Mouse (Mus musculus): ENCODE results near the gene Zfp488. TPM values are rescaled to one million over a fixed set of nuclear protein-coding genes. Genes with fewer than 3 reads are reported as not detected.

Zfp488 gene
- polyA plus RNA-seq, 1 experiment from 2014 or later, result not detected

DNA sequence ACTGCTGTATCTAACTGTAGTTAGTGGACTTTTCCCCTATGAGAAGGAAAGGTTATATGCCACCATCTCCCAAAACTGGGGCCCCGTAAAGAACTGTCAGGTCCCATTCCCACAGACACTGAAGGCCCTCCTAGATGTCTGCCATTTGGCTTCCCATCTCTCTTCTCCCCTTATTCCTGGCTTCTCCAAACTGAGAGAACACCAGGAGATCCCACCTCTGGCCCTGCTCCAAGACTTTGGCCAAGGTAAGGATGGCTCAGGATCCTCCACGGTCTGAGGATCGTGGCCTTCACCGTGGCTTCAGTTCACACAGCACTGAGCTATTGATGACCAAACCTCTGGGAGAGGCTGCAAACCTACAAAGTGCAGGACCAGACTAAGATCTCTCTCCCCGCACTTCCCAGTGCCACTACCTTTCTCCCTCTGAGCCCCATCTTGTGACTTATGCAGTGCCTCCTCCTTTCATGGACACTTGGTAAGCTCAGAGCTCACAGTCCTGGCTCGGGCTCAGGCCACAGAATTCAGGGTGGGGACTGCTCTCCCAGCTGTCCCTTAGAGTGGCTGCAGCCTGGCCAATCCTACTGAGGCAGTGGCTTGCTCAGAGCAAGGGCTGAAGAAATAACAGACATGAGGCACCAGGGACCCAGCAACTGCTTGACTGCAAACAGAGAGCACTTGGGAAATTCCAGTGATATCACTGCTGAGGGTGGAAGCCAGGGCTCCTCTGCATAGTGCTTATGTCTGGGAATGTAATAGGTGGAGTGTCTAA is 15.1 kb upstream of the Zfp488 start:
- peak; percentile 45 for ATAC-seq (replicated peaks; ENCODE audit: extremely low read depth, insufficient read depth, low FRiP score)
- no peaks in the 10 kb centered on the region for H3K9me3 ChIP-seq (replicated peaks; ENCODE audit: control insufficient read depth, low read length)

DNA sequence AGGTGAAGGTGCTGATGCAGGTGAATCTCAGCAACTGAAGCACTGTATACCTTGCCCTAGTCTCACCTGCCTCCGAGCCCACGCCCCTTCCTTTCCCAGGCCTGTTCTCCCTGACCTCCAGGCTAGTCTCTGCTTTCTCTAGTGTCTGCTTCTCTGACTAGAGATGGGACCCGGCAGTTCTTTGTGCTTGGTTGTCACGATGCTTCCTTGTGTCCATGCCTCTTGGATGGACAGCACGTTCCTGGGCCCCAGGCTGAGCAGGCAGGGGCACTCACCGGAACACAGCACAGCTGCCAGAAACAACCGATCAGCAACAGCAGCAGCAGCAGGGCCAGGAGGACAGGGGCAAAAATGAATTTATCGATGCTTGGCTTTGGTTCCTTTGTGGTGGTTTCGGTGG is 14.5 kb upstream of the Zfp488 start:
- Histone ChIP-seq H3K4me2 (ENCODE audit: low read depth, low read length) (no peak overlapping the region), H3K4me1 (ENCODE audit: control insufficient read depth, insufficient read depth, low read length) (0 out of 2 replicates have a peak, but pooled peaks cover 2% of the 10 kb centered on the region)
- ATAC-seq (replicated peaks; ENCODE audit: extremely low read depth, insufficient read depth, low FRiP score), result no peak

More for the DNA sequence above, 15.1 kb upstream of the Zfp488 start:
- Histone ChIP-seq H3K4me2 (ENCODE audit: low read depth, low read length) (no peak overlapping the region), H3K27ac (ENCODE audit: low read length) (no peak overlapping the region), H3K36me3 (ENCODE audit: control insufficient read depth, insufficient read depth) (no peaks in the 10 kb centered on the region), H3K9ac (ENCODE audit: low read length) (no peak overlapping the region), H3K4me1 (ENCODE audit: control insufficient read depth, insufficient read depth, low read length) (0 out of 2 replicates have a peak, but pooled peaks cover 2% of the 10 kb centered on the region), H3K27me3 (ENCODE audit: control insufficient read depth, insufficient read depth, low read length) (no peaks in the 10 kb centered on the region), H3K4me3 (ENCODE audit: low read length) (no peak overlapping the region)
- 80% methylated on average over 6 of the region's 6 CpGs for WGBS

DNA sequence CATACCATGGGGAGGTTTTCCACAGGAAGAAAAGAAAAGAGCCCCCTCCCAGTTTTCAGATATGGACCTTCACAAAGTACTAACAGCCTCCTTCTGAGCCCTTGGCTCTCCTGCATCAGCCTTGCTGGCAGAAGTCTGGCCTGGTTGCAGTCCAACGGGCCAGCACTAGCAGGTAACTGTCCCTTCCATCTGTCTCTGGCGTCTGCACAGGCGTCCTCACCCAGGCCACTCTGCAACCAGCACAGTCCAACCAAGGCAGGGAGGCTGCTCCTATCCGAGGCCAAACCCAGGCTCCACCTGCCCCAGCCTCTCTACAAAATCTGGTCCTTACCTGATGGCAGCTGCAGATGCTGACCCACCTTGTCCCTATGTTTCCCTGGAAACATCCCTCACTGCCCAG is 13.4 kb upstream of the Zfp488 start:
- H3K4me2 ChIP-seq (ENCODE audit: low read depth, low read length), result no peak overlapping the region
- H3K4me1 ChIP-seq (ENCODE audit: control insufficient read depth, insufficient read depth, low read length), result 0 out of 2 replicates have a peak, but pooled peaks cover 2% of the 10 kb centered on the region
- no peak overlapping the region for H3K9ac ChIP-seq (ENCODE audit: low read length)
- no peak for ATAC-seq (replicated peaks; ENCODE audit: extremely low read depth, insufficient read depth, low FRiP score)
- WGBS, result 60% methylated on average over 4 of the region's 4 CpGs
- no peak overlapping the region for H3K27ac ChIP-seq (ENCODE audit: low read length)
- no peaks in the 10 kb centered on the region for H3K27me3 ChIP-seq (ENCODE audit: control insufficient read depth, insufficient read depth, low read length)
- H3K9me3 ChIP-seq (replicated peaks; ENCODE audit: control insufficient read depth, low read length), result no peaks in the 10 kb centered on the region
- H3K36me3 ChIP-seq (ENCODE audit: control insufficient read depth, insufficient read depth), result no peaks in the 10 kb centered on the region
- H3K4me3 ChIP-seq (ENCODE audit: low read length), result no peak overlapping the region

More for the DNA sequence above, 14.5 kb upstream of the Zfp488 start:
- Histone ChIP-seq H3K36me3 (ENCODE audit: control insufficient read depth, insufficient read depth) (no peaks in the 10 kb centered on the region), H3K27me3 (ENCODE audit: control insufficient read depth, insufficient read depth, low read length) (no peaks in the 10 kb centered on the region), H3K27ac (ENCODE audit: low read length) (no peak overlapping the region), H3K9ac (ENCODE audit: low read length) (no peak overlapping the region), H3K9me3 (replicated peaks; ENCODE audit: control insufficient read depth, low read length) (no peaks in the 10 kb centered on the region), H3K4me3 (ENCODE audit: low read length) (no peak overlapping the region)
- 90% methylated on average over 9 of the region's 9 CpGs for WGBS

- H3K9ac ChIP-seq (ENCODE audit: low read length), result no peak overlapping the region
- no peaks in the 10 kb centered on the region for H3K27me3 ChIP-seq (ENCODE audit: control insufficient read depth, insufficient read depth, low read length)
- WGBS, result 44% methylated on average over 3 of the region's 3 CpGs
- no peak for ATAC-seq (replicated peaks; ENCODE audit: extremely low read depth, insufficient read depth, low FRiP score)
- no peak overlapping the region for H3K27ac ChIP-seq (ENCODE audit: low read length)
- H3K36me3 ChIP-seq (ENCODE audit: control insufficient read depth, insufficient read depth), result no peaks in the 10 kb centered on the region
- no peak overlapping the region for H3K4me2 ChIP-seq (ENCODE audit: low read depth, low read length)
- no peaks in the 10 kb centered on the region for H3K9me3 ChIP-seq (replicated peaks; ENCODE audit: control insufficient read depth, low read length)
- no peak overlapping the region for H3K4me3 ChIP-seq (ENCODE audit: low read length)
- H3K4me1 ChIP-seq (ENCODE audit: control insufficient read depth, insufficient read depth, low read length), result 0 out of 2 replicates have a peak, but pooled peaks cover 2% of the 10 kb centered on the region
Measured at GRCm38 (mm10) chr14:33989201-33989600, 10.6 kb upstream of the Zfp488 start.

DNA sequence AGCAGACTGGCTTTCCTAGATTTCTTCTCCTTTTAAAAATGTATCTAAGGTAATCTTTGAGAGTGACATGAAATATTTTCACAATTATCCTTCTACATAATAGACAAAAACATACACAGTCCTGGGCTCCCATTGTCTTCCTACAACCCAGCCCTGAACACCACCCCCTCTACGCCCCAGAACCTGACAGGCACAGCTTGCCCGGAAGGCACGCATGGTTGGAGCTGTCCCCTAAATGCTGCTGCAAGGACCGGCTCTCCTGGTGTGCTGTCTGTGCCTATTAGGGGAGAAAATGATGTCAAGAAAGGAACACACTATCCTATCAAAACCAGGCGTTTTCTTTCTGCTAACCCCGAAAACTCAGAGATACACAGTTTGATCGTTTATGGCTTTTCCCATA is 816 bp downstream of the Zfp488 start:
- no peak for ATAC-seq (replicated peaks; ENCODE audit: extremely low read depth, insufficient read depth, low FRiP score)
- H3K27me3 ChIP-seq (ENCODE audit: control insufficient read depth, insufficient read depth, low read length), result peaks cover 10% of the 10 kb centered on the region
- no peaks in the 10 kb centered on the region for H3K9me3 ChIP-seq (replicated peaks; ENCODE audit: control insufficient read depth, low read length)
- no peak overlapping the region for H3K27ac ChIP-seq (ENCODE audit: low read length)
- WGBS, result 41% methylated on average over 7 of the region's 7 CpGs
- H3K4me1 ChIP-seq (ENCODE audit: control insufficient read depth, insufficient read depth, low read length), result no peaks in the 10 kb centered on the region; the same call in 1 of the 2 replicates
- H3K36me3 ChIP-seq (ENCODE audit: control insufficient read depth, insufficient read depth), result no peaks in the 10 kb centered on the region
- H3K9ac ChIP-seq (ENCODE audit: low read length), result no peak overlapping the region
- H3K4me3 ChIP-seq (ENCODE audit: low read length), result no peak overlapping the region
- no peak overlapping the region for H3K4me2 ChIP-seq (ENCODE audit: low read depth, low read length)

DNA sequence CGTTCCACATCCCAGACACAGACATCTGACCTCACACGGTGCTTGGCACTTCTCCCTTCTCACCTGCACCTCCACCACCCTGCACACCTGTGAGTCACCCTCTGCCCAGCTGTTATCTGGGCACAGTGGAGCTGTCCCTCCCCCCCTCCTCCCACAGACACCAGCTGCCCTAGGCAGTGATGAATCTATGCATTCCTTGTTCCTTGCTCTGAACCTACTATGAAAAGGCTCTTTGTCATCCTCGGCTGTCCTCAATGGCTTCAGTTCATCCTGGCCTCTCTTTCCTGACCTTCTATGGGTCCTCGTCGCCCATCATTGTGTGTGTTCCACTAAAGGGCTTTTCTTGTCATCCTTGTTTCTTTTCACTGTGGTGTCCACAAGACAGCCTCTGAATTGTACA is 3.8 kb downstream of the Zfp488 start:
- WGBS, result 63% methylated on average over 5 of the region's 5 CpGs
- H3K4me2 ChIP-seq (ENCODE audit: low read depth, low read length), result no peak overlapping the region
- no peaks in the 10 kb centered on the region; the same call in 1 of the 2 replicates for H3K4me1 ChIP-seq (ENCODE audit: control insufficient read depth, insufficient read depth, low read length)
- no peak overlapping the region for H3K9ac ChIP-seq (ENCODE audit: low read length)
- peaks cover 10% of the 10 kb centered on the region for H3K27me3 ChIP-seq (ENCODE audit: control insufficient read depth, insufficient read depth, low read length)
- H3K27ac ChIP-seq (ENCODE audit: low read length), result no peak overlapping the region
- H3K4me3 ChIP-seq (ENCODE audit: low read length), result no peak overlapping the region
- no peaks in the 10 kb centered on the region for H3K9me3 ChIP-seq (replicated peaks; ENCODE audit: control insufficient read depth, low read length)
- ATAC-seq (replicated peaks; ENCODE audit: extremely low read depth, insufficient read depth, low FRiP score), result no peak
- no peaks in the 10 kb centered on the region for H3K36me3 ChIP-seq (ENCODE audit: control insufficient read depth, insufficient read depth)

DNA sequence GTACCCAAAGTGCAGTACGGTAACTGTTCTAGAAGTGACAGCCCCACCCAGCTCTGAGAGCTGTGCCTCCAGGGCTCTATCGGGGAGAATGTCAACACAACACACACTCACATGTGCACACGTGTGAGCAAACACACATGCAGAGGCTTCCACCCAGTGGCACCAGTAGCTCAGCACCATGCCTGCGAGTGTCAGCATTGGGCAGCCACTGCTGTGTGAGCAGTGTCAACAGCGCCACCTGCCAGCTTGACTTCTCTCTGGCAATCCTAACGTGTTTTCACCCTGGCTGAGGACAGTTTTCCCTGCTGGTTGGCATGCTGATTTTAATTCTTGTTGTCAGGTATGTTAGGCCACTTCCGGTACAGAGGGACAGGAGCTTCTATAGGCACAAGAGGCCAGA is 5.9 kb downstream of the Zfp488 start:
- Histone ChIP-seq H3K36me3 (ENCODE audit: control insufficient read depth, insufficient read depth) (no peaks in the 10 kb centered on the region), H3K27ac (ENCODE audit: low read length) (no peak overlapping the region), H3K9ac (ENCODE audit: low read length) (no peak overlapping the region), H3K27me3 (ENCODE audit: control insufficient read depth, insufficient read depth, low read length) (peaks cover under 1% of the 10 kb centered on the region; the same call in 1 of the 2 replicates), H3K4me3 (ENCODE audit: low read length) (no peak overlapping the region), H3K4me1 (ENCODE audit: control insufficient read depth, insufficient read depth, low read length) (no peaks in the 10 kb centered on the region), H3K9me3 (replicated peaks; ENCODE audit: control insufficient read depth, low read length) (no peaks in the 10 kb centered on the region), H3K4me2 (ENCODE audit: low read depth, low read length) (no peak overlapping the region)
- no peak for ATAC-seq (replicated peaks; ENCODE audit: extremely low read depth, insufficient read depth, low FRiP score)
- WGBS, result 42% methylated on average over 7 of the region's 7 CpGs

DNA sequence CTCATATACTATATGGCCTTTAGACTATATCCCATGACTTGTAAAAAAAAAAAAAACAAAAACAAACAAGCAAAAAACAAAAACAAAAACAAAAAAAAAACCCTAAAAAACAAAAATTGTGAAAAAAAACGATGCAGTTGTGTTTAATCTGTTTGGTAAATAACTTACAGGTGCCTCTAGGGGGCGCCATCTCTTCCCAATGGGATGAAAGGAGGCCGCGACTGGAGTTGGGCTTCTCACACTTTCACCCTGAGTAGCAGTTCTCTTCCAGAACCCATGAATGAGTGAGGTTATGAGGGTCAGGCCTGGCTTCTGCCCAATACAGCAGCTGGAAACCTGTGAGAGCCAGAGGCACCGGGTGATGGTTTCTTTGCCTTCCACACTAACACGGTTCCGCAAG is 12.9 kb downstream of the Zfp488 start:
- Histone ChIP-seq H3K27me3 (ENCODE audit: control insufficient read depth, insufficient read depth, low read length) (no peaks in the 10 kb centered on the region), H3K36me3 (ENCODE audit: control insufficient read depth, insufficient read depth) (no peaks in the 10 kb centered on the region), H3K4me2 (ENCODE audit: low read depth, low read length) (no peak overlapping the region), H3K27ac (ENCODE audit: low read length) (no peak overlapping the region), H3K4me3 (ENCODE audit: low read length) (no peak overlapping the region), H3K4me1 (ENCODE audit: control insufficient read depth, insufficient read depth, low read length) (no peaks in the 10 kb centered on the region), H3K9me3 (replicated peaks; ENCODE audit: control insufficient read depth, low read length) (no peaks in the 10 kb centered on the region), H3K9ac (ENCODE audit: low read length) (no peak overlapping the region)
- no peak for ATAC-seq (replicated peaks; ENCODE audit: extremely low read depth, insufficient read depth, low FRiP score)
- 53% methylated on average over 7 of the region's 7 CpGs for WGBS

DNA sequence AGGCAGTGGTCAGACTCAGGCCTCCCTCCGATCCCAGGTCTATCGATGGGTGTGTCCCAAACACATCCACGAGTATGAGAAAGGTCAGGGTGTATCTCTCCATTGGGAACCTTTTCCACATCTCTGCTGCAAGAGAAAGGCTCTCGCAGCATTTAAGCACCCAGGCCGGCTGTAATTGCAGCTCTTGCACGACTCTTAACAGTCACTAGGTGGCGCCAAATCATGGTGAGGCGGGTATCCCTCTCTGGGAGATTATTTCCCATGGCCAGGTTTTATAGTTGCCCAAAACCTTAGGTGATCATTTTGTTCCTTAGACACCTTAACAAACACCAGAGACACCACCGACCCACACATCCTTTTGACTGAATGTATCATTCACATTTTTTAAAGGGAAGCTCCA is 19.2 kb downstream of the Zfp488 start:
- Histone ChIP-seq H3K4me2 (ENCODE audit: low read depth, low read length) (no peak overlapping the region), H3K36me3 (ENCODE audit: control insufficient read depth, insufficient read depth) (no peaks in the 10 kb centered on the region), H3K27me3 (ENCODE audit: control insufficient read depth, insufficient read depth, low read length) (no peaks in the 10 kb centered on the region; the same call in 1 of the 2 replicates), H3K4me3 (ENCODE audit: low read length) (no peak overlapping the region), H3K9ac (ENCODE audit: low read length) (no peak overlapping the region), H3K27ac (ENCODE audit: low read length) (no peak overlapping the region), H3K4me1 (ENCODE audit: control insufficient read depth, insufficient read depth, low read length) (peaks cover 4% of the 10 kb centered on the region), H3K9me3 (replicated peaks; ENCODE audit: control insufficient read depth, low read length) (no peaks in the 10 kb centered on the region)
- 9% methylated on average over 9 of the region's 9 CpGs for WGBS
- 0 out of 2 replicates have a peak, but pooled peaks have one; percentile 12 for ATAC-seq (replicated peaks; ENCODE audit: extremely low read depth, insufficient read depth, low FRiP score)
